Mouse (Mus musculus) CH12.LX (cell line): ENCODE measurements at regions not wholly inside any gene's neighbourhood (a gene's known extent, or its start where the extent isn't known, plus 50 kb on each side); places are given as distances from the start of the nearest gene placed in this dataset.
A peak's percentile ranks its signal among the peaks of the same experiment; 100 is the strongest.

Experiments
- DNase-seq: peaks from one replicate; pipeline ENCODE4 v3.0.0-alpha.2; 2013; ENCODE audit errors: extremely low read depth
- H3K27ac ChIP-seq: 2 replicates; pipeline ENCODE4 v1.5.1; 2012; ENCODE audit warnings: low read depth, mild to moderate bottlenecking, control low read depth, moderate library complexity; ENCODE audit not compliant: insufficient read depth
- H3K27me3 ChIP-seq: replicated peaks from 2 replicates; pipeline ENCODE3; 2012; ENCODE audit warnings: inconsistent platforms
- H3K36me3 ChIP-seq, 2 experiments: replicated peaks in 1 of 2; 2 replicates each; pipeline versions ENCODE3 to v1.6.1; 2012; ENCODE audit warnings: inconsistent platforms in 1 of 2, low read length in 1 of 2, mild to moderate bottlenecking in 1 of 2, mixed read lengths in 1 of 2, moderate library complexity in 1 of 2; ENCODE audit not compliant: control insufficient read depth in 1 of 2, insufficient read depth in 1 of 2
- H3K4me1 ChIP-seq, 2 experiments: 2 replicates each; pipeline ENCODE4 v1.6.1; 2012; ENCODE audit warnings: inconsistent platforms in 1 of 2, moderate library complexity in 1 of 2; ENCODE audit not compliant: insufficient read depth in 2 of 2, control insufficient read depth in 1 of 2
- H3K4me2 ChIP-seq: 2 replicates; pipeline ENCODE4 v1.6.1; 2012; ENCODE audit warnings: low read depth, mild to moderate bottlenecking, control low read depth; ENCODE audit not compliant: poor library complexity, insufficient read depth, severe bottlenecking
- H3K4me3 ChIP-seq, 3 experiments: fragments of 150-350 bp in 1 of 3; sonication (generic) in 1 of 3; replicated peaks in 1 of 3; 2 replicates each; pipeline versions ENCODE3 to v1.5.1; 2011 to 2012; ENCODE audit warnings: low read depth in 2 of 3, low read length in 2 of 3, mild to moderate bottlenecking in 2 of 3, moderate library complexity in 2 of 3, control low read depth in 1 of 3, improper control_type of control experiment in 1 of 3, inconsistent platforms in 1 of 3, mixed read lengths in 1 of 3; ENCODE audit not compliant: poor library complexity in 1 of 3
- H3K79me2 ChIP-seq: replicated peaks from 2 replicates; pipeline ENCODE4 v1.6.1; 2012; ENCODE audit warnings: mild to moderate bottlenecking, moderate library complexity; ENCODE audit not compliant: control insufficient read depth, poor library complexity, insufficient read depth, severe bottlenecking; ENCODE audit errors: extremely low read depth
- H3K9ac ChIP-seq: 2 replicates; pipeline ENCODE4 v1.6.1; 2012; ENCODE audit warnings: low read depth, mild to moderate bottlenecking, control low read depth, moderate library complexity; ENCODE audit not compliant: insufficient read depth
- H3K9me3 ChIP-seq: replicated peaks from 2 replicates; pipeline ENCODE3; 2012; ENCODE audit warnings: low read length, inconsistent platforms, mixed read lengths
- BHLHE40 ChIP-seq: IDR thresholded peaks from 2 replicates; pipeline ENCODE4 v1.6.1; 2011; ENCODE audit warnings: mild to moderate bottlenecking, low read depth, low read length, improper control_type of control experiment
- CHD1 ChIP-seq: IDR thresholded peaks from 2 replicates; pipeline ENCODE4 v1.6.1; 2012; ENCODE audit warnings: low read depth, low read length, improper control_type of control experiment, inconsistent platforms
- CHD2 ChIP-seq: IDR thresholded peaks from 2 replicates; pipeline ENCODE4 v1.6.1; 2011; ENCODE audit warnings: low read length, improper control_type of control experiment
- ELF1 ChIP-seq: IDR thresholded peaks from 2 replicates; pipeline ENCODE4 v1.6.1; 2014; ENCODE audit warnings: low read depth, mild to moderate bottlenecking, inconsistent platforms, low read length, improper control_type of control experiment
- EP300 ChIP-seq: IDR thresholded peaks from 2 replicates; pipeline ENCODE4 v1.6.1; 2011; ENCODE audit warnings: low read length, improper control_type of control experiment
- ETS1 ChIP-seq: conservative IDR thresholded peaks from 2 replicates; pipeline ENCODE4 v1.6.1; 2012; ENCODE audit warnings: low read depth, mild to moderate bottlenecking, inconsistent platforms, low read length, improper control_type of control experiment, moderate library complexity
- GABPA ChIP-seq: IDR thresholded peaks from 2 replicates; pipeline ENCODE4 v1.6.1; 2012; ENCODE audit warnings: low read depth, low read length, improper control_type of control experiment, inconsistent platforms; ENCODE audit not compliant: insufficient replicate concordance
- MAFK ChIP-seq: IDR thresholded peaks from 2 replicates; pipeline ENCODE4 v1.6.1; 2011; ENCODE audit warnings: low read length, improper control_type of control experiment; ENCODE audit not compliant: insufficient replicate concordance
- MEF2A ChIP-seq: IDR thresholded peaks from 2 replicates; pipeline ENCODE4 v1.6.1; 2014; ENCODE audit warnings: low read depth, mild to moderate bottlenecking, inconsistent platforms, low read length, improper control_type of control experiment, borderline replicate concordance
- MXI1 ChIP-seq: IDR thresholded peaks from 2 replicates; pipeline ENCODE4 v1.6.1; 2011; ENCODE audit warnings: mild to moderate bottlenecking, low read depth, low read length, improper control_type of control experiment
- MYC ChIP-seq: IDR thresholded peaks from 2 replicates; pipeline ENCODE4 v1.6.1; 2011; ENCODE audit warnings: low read depth, mild to moderate bottlenecking, improper control_type of control experiment, low read length
- PAX5 ChIP-seq: IDR thresholded peaks from 2 replicates; pipeline ENCODE4 v1.6.1; 2012; ENCODE audit warnings: low read length, inconsistent platforms, mixed read lengths
- POLR2AphosphoS2 ChIP-seq: IDR thresholded peaks from 2 replicates; pipeline ENCODE4 v1.6.1; 2011; ENCODE audit warnings: low read depth, low read length, improper control_type of control experiment
- RCOR1 ChIP-seq: conservative IDR thresholded peaks from 2 replicates; pipeline ENCODE4 v1.6.1; 2012; ENCODE audit warnings: low read depth, mild to moderate bottlenecking, inconsistent platforms, low read length, improper control_type of control experiment
- SMC3 ChIP-seq: IDR thresholded peaks from 2 replicates; pipeline ENCODE4 v1.6.1; 2011; ENCODE audit warnings: low read depth, low read length, improper control_type of control experiment
- TCF12 ChIP-seq: IDR thresholded peaks from 2 replicates; pipeline ENCODE4 v1.6.1; 2014; ENCODE audit warnings: low read depth, mild to moderate bottlenecking, inconsistent platforms, low read length, improper control_type of control experiment
- USF1 ChIP-seq: IDR thresholded peaks from 2 replicates; pipeline ENCODE4 v1.6.1; 2014; ENCODE audit warnings: low read depth, mild to moderate bottlenecking, inconsistent platforms, low read length, improper control_type of control experiment
- USF2 ChIP-seq: conservative IDR thresholded peaks from 2 replicates; pipeline ENCODE4 v1.6.1; 2011; ENCODE audit warnings: low read depth, low read length, improper control_type of control experiment
- ZC3H11A ChIP-seq: IDR thresholded peaks from 2 replicates; pipeline ENCODE4 v1.6.1; 2012; ENCODE audit warnings: low read depth, mild to moderate bottlenecking, inconsistent platforms, low read length, improper control_type of control experiment
- ZKSCAN1 ChIP-seq: IDR thresholded peaks from 2 replicates; pipeline ENCODE4 v1.6.1; 2012; ENCODE audit warnings: low read depth, inconsistent platforms, low read length, improper control_type of control experiment, borderline replicate concordance
- ZMIZ1 ChIP-seq: IDR thresholded peaks from 2 replicates; pipeline ENCODE4 v1.6.1; 2012; ENCODE audit warnings: low read depth, mild to moderate bottlenecking, inconsistent platforms, low read length, improper control_type of control experiment
- ZNF384 ChIP-seq: IDR thresholded peaks from 2 replicates; pipeline ENCODE4 v1.6.1; 2012; ENCODE audit warnings: low read depth, low read length, improper control_type of control experiment, inconsistent platforms
- dilution Hi-C: fragments of 300-500 bp; cut with MboI; formaldehyde crosslinking; loops from 2 replicates; pipeline ENCODE4 v1.14.3; 2020; ENCODE audit warnings: low sequenced_read_pairs; ENCODE audit not compliant: extremely low pct_unique_long_range_greater_than_20kb, extremely low pct_ligation_motif_present
- in situ Hi-C: fragments of 300-500 bp; cut with MboI; formaldehyde crosslinking; loops from 3 replicates; pipeline ENCODE4 v1.14.3; 2019; ENCODE audit warnings: low sequenced_read_pairs, low pct_ligation_motif_present, low pct_unique_long_range_greater_than_20kb, mixed read lengths

- Histone ChIP-seq H3K9ac (no peak overlapping the region), H3K27ac (no peak overlapping the region), H3K27me3 (no peaks in the 10 kb centered on the region), H3K79me2 (no peaks in the 10 kb centered on the region), H3K9me3 (no peaks in the 10 kb centered on the region), H3K4me1 (peaks cover 3% of the 10 kb centered on the region in 2 experiments; a peak in 1 of 4 replicates), H3K36me3 (no peaks in the 10 kb centered on the region), H3K4me3 (no peak overlapping the region), H3K4me2 (no peak overlapping the region)
- dilution Hi-C loops (no loop called here), in situ Hi-C loops (no loop called here)
- peak; percentile 49 for TF ChIP-seq USF1
- peak; percentile 46; the same call in 1 of the 2 replicates for TF ChIP-seq BHLHE40
- no peak for TF ChIP-seq ZC3H11A
- peak; percentile 58 for TF ChIP-seq USF2
- no peak for TF ChIP-seq ZMIZ1
- no peak for TF ChIP-seq POLR2AphosphoS2
- TF ChIP-seq MAFK, result no peak
- no peak for TF ChIP-seq CHD2
- TF ChIP-seq GABPA, result no peak
- no peak for TF ChIP-seq MEF2A
- TF ChIP-seq MXI1, result no peak
- TF ChIP-seq ELF1, result no peak
- no peak for TF ChIP-seq EP300
- TF ChIP-seq CHD1, result no peak
- no peak for TF ChIP-seq TCF12
- no peak for TF ChIP-seq ZNF384
- no peak for TF ChIP-seq ZKSCAN1
- no peak for TF ChIP-seq MYC
- TF ChIP-seq PAX5, result no peak
- no peak for TF ChIP-seq ETS1
- no peak for TF ChIP-seq SMC3
- no peak for TF ChIP-seq RCOR1
- peak; percentile 7 for DNase-seq
These were observed 148.5 kb downstream of the Twistnb start for GRCm38 (mm10) chr12:33577877-33578428.

GRCm38 (mm10) chr12:33580809-33581208, 151.4 kb downstream of the Twistnb start:
- H3K79me2 ChIP-seq, result no peaks in the 10 kb centered on the region
- no peak overlapping the region for H3K9ac ChIP-seq
- H3K27ac ChIP-seq, result no peak overlapping the region
- H3K36me3 ChIP-seq, result no peaks in the 10 kb centered on the region
- H3K4me3 ChIP-seq, result no peak overlapping the region
- peaks cover 3% of the 10 kb centered on the region in 2 experiments; a peak in 1 of 4 replicates for H3K4me1 ChIP-seq
- peak; percentile 3 for DNase-seq
- in situ Hi-C loops, result no loop called here
- TF ChIP-seq ZKSCAN1, result no peak
- TF ChIP-seq CHD2, result no peak
- no peaks in the 10 kb centered on the region for H3K27me3 ChIP-seq
- no peaks in the 10 kb centered on the region for H3K9me3 ChIP-seq
- H3K4me2 ChIP-seq, result no peak overlapping the region
- dilution Hi-C loops, result no loop called here
